17 mouse cellular contexts compared by ENCODE assay signal in the genomic region with DNA sequence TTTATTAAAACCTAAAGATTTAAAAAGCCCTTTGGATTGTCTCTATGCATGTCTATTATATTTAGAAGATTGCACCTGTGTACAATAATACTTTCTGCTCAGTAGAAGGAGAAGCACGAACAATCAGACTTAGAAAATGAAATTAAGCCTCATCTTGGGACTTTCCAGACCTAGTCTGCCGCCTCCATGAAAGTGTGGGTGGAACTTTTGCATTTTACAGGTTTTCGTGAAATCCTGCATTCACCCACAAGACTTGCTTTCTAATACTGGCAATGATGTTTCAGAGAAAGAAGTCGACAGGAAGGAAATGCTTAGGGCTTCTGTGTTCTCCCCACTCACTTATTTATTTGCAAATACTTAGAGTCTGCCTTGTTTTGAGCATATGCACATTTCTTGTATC. TPM values are rescaled to one million over a fixed set of nuclear protein-coding genes. Genes with fewer than 3 reads are reported as not detected.
DNase-seq lines count a peak whose midpoint lies in the region; ATAC-seq lines count a peak whose summit lies in the region.
"Had no signal": no experiment of that assay in that cellular context is flagged by ENCODE, and none has a peak within 500 bp of the region (broad histone marks: within the 10 kb centered on the region; RNA-seq: fewer than 3 reads in every experiment).

No protein-coding gene starts in this region.

- peak; percentile 56 for ATAC-seq in frontal cortex, adult (ENCODE audit: low TSS enrichment)
- ATAC-seq in cerebellum, adult (ENCODE audit: insufficient number of reproducible peaks, low FRiP score, low TSS enrichment) = no peak
- ATAC-seq: Patski had no signal

- no peak for DNase-seq in frontal cortex, postnatal 25 days (ENCODE audit: low spot score in 2 of 2)
- peak; percentile 34 for DNase-seq in right cerebral cortex, adult 18-20 months
- no peak for DNase-seq in right cerebral cortex, postnatal 10 days (ENCODE audit: low spot score in 2 of 2)
- peak; percentile 4 for DNase-seq in A20 (ENCODE audit: low read depth, low spot score)
- DNase-seq in brain, adult 2 months (ENCODE audit: low read depth, low spot score) = peak; percentile 66
- DNase-seq in adrenal gland, postnatal 36 days = no peak
- DNase-seq: adrenal gland, adult 8-10 months; adrenal gland, postnatal 14 days; cerebellum, adult 11 months; cerebellum, adult 18-20 months; cerebellum, adult 8-10 months; cerebellum, adult 9-11 months; cerebellum, postnatal 14 days; cerebellum, postnatal 36 days had no signal

RNA-seq across cellular contexts. Expression of gene Zfp770, which starts 58.3 kb away (rescaled TPM):
- total RNA-seq in adrenal gland, postnatal 36 days (2021) = 10 to 100 TPM in 1 of 2 experiments, 1 to 10 TPM in 1; 9.8 to 10.1 TPM

Comparison
In these comparisons a context has a peak if more than half of its experiments do, and no peak if none do; other contexts are left out.
1. DNase-seq: peak in right cerebral cortex, adult 18-20 months (single experiment), A20 (single experiment) and brain, adult 2 months (single experiment); none in frontal cortex, postnatal 25 days (0 of 2), right cerebral cortex, postnatal 10 days (0 of 2) and adrenal gland, postnatal 36 days (0 of 2).